Mouse (Mus musculus) heart, adult 2 months (tissue): ENCODE measurements around the gene Naa38.

Source experiments
- CTCF ChIP-seq: fragments of 200-600 bp; IDR thresholded peaks from 2 replicates; pipeline ENCODE4 v1.8.1; 2022; ENCODE audit warnings: antibody characterized with exemption, mild to moderate bottlenecking, moderate library complexity
- POLR2A ChIP-seq: fragments of 200-500 bp; IDR thresholded peaks from 2 replicates; pipeline ENCODE4 v1.6.1; 2011; ENCODE audit warnings: mild to moderate bottlenecking, low read depth, low read length, control low read depth; ENCODE audit not compliant: insufficient read depth

- no peak for TF ChIP-seq POLR2A
- no peak for TF ChIP-seq CTCF
These were observed 33.5 kb downstream of the Naa38 start for GRCm38 (mm10) chr11:69428751-69429150.
